Mouse (Mus musculus): ENCODE measurements around the gene Rnf224.
"Not testable (repeated sequence)": the region's sequence is repeated elsewhere in the genome, so short reads cannot be mapped to it uniquely, and the experiment has no call there.

Gene Rnf224

DNA sequence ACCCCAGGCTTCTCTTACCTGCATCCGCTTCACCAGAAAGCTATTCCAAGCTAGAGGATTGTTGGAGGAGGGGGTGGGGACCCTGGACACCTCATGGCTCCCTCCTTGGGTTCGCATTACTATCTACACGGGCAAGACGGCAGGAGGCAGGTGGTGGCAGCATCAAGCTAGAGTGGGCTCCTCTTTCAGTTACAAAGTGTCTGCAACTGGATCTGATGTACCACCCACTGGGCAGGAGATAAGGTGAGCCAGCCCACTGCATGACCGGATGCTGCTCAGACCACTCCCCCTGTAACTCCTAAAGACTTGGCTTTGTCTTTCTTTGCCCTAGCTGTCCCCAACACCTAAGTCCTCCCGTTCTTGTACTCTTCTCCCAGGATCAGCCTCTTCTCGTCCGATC is at the start of gene Rnf224:
Rnf224 (minus strand) TSS at position 174 of the 400 bp plus-strand sequence.
- no peak for DNase-seq (ENCODE audit: low spot score)

GRCm38 (mm10) chr2:25286314-25286713 is 49.7 kb upstream of the Rnf224 start:
- no peak for DNase-seq (ENCODE audit: low spot score)

DNA sequence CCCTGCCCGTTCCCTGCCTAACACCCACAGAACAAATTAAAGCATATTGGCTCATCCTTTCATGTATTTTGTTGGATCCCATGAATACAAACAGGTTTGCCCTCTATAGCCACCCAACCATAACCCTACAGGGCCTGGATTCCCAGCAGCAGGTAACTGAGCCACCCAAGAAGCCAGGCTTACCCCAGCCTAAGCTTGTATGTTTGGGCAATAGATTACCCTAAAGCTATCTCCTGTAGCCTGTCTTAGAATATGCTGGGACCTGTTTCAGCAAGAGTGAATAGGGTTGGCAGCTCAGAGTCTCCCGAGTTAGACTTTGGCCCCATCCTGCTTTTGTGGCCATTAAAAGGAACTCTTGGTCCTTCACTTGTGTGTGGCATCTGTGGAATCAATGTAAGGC is 49.0 kb upstream of the Rnf224 start:
- no peak for DNase-seq (ENCODE audit: low spot score)

- DNase-seq (ENCODE audit: low spot score), result no peak
These were observed 42.6 kb upstream of the Rnf224 start for GRCm38 (mm10) chr2:25278928-25279882.

DNA sequence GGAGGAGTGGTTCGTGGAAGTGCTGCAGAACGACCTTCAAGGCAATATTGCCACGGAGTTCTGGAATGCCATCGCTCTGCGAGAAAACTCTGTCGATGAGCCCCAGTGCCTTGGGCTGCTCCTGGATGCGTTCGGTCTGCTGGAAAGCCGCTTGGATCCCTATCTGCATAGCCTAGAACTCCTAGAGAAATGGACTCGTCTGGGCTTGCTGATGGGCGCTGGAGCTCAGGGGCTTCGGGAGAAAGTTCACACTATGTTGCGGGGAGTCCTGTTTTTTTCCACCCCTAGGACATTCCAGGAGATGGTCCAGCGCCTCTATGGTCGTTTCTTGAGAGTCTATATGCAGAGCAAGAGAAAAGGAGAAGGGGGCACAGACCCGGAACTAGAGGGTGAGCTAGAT is 36.4 kb upstream of the Rnf224 start:
- no peak for DNase-seq (ENCODE audit: low spot score)

DNA sequence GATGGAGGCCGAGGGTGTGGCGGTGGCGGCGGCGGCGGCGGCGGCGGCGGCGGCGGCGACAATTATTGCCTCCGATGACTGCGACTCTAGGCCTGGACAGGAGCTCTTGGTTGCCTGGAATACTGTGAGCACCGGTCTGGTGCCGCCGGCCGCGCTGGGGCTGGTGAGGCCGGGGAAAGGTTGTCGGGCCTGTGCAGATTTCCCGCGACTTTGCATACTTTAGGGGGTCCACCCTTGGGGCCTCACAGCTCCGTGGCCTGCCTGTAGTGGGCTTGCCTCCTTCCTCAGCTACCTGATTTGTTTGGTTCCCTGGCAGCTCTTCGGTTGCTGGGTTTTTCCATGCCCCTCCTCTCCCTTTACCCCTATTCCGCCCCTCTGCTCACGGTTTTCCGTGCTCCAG is 35.9 kb upstream of the Rnf224 start:
- no peak for DNase-seq (ENCODE audit: low spot score)

DNA sequence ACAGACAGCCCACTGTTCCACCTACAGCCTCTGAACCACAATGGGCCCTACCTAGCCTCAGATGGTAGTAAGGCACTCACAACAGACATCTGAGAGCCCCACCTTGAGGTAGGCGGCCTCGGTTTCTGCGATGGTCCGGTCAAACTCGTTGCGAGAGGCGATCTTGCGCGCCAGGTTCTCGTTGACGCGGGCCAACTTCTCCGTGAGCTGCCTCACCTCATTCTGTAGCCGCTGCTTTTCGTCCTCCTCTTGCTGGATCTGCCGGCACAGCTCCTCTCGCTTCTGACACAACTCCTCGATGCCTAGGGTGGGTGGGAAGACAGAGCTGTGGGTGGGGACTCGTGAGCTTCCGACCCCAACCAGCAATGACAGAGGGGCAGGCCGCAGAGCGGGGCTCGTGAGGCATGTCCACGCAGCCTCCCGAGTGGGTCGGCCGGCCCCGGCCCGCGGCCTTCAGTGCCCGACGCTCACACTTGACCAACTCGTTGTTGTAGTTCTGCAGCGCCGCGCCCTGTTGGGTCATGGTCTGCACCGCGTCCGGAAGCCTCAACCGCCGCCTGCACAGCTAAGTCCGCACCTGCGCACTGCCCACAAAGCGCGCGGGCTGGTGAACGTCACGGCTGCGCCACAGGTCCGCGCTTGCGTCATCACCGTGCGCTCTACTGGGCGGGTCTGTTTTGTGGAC is 35.4 kb upstream of the Rnf224 start, which contains the start of the genes Ssna1 and Anapc2:
Ssna1 (minus strand) TSS at position 612 of the 685 bp plus-strand sequence.
Anapc2 (plus strand) TSS at position 652 of the 685 bp plus-strand sequence.
- DNase-seq (ENCODE audit: low spot score), result peak; percentile 92

GRCm38 (mm10) chr2:25267746-25268309 is 31.2 kb upstream of the Rnf224 start:
- DNase-seq (ENCODE audit: low spot score), result no peak

DNA sequence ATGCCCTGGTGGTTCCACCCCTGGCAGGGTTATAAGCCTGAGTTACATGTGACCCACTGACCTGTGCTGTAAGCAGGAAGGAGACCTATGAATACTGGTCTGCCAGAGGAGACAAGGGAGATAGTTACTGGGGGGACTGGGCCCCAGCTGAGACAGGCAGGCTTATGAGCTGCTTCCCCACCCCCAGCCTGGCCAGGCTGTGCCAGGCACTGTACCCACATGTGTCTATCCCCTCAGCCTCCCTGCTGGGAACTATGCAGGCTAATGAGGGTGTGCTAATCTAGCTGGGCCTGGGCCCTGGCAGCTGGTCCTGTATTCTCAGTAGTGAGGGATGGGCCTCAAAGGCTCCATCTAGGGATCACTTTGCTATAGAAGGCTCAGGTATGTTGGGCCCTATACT is 30.7 kb upstream of the Rnf224 start:
- DNase-seq (ENCODE audit: low spot score), result no peak

- no peak for DNase-seq (ENCODE audit: low spot score)
These were observed 30.1 kb upstream of the Rnf224 start for GRCm38 (mm10) chr2:25266720-25267119.

- no peak for DNase-seq (ENCODE audit: low spot score)
These were observed 29.5 kb upstream of the Rnf224 start for GRCm38 (mm10) chr2:25265897-25266656.

DNA sequence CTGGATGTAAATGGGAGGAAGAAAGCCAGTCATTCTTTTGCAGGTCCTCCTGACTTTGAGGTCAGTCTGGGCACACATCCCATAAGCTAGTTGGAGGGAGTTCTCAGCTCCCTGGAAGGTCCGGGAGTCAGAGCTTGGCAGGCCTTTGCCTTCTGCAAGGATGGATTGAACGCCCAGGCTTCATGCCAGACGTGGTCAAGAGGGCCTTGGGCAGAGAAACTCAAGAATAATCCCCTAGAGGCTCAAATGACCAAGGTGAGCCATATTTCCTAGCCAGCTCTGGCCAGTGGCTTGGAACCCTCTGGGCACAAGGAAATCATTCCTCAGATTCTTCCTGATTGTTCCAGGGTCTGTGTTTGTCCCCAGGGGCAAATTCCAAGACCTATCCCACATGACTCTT is 28.3 kb upstream of the Rnf224 start:
- DNase-seq (ENCODE audit: low spot score), result no peak

DNA sequence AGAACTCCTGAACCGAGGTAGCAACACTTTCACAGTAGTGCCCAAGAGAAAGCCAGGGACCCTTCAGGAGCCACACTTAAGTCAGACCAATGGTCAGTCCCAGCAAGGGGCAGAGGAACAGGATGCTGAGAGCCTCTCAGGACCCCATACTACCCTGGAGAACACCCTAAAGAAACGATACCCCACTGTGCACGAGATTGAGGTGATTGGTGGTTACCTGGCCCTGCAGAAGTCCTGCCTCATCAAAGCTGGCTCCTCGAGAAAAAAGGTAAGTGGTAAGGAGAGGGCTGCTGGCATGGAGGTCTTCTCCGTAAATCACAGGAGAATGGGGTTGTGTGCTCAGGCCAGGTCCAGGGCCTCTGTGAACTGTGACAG is 27.7 kb upstream of the Rnf224 start:
- DNase-seq (ENCODE audit: low spot score), result no peak

- no peak for DNase-seq (ENCODE audit: low spot score)
These were observed 27.2 kb upstream of the Rnf224 start for GRCm38 (mm10) chr2:25263623-25264285.

DNA sequence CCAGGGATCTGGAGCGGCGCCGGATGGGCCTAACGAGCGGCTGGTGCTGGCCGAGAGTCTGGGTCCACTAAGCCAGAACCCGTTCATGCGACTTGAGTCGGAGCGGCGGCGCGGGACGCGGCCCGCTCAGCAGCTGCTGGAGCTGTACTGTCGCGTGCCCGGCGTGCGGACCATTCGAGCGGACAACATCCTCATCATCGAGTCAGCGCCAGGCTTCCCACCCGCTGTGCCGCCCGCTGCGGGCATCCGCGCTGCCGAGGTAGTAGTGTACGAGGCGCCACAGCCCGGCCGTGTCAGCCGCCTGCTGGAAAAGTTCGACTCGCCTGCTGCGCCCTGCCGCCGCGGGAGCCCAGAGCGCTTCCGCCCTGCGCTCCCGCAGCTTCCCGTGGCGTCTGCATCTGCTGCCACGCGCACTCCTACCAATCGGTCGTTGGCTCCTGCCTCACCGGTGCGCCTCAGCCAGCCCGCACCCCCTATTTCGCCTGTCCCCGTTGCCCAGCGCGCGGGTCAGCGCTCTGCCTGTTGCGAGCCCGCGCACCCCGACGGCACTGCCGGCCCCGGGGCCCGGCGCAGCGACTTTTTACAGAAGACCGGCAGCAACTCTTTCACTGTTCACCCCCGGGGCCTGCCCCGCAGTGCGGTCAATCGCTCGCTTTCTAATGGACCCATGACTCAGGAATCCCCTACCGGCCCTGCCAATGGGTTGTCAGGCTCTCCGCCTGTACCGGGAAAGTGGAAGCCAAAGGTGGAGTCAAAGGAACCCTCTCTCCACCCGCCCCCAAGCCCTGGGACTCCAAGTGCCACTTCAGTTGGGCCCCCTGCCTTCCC is 26.4 kb upstream of the Rnf224 start:
- no peak for DNase-seq (ENCODE audit: low spot score)

- peak; percentile 95 for DNase-seq (ENCODE audit: low spot score)
These were observed 25.7 kb upstream of the Rnf224 start, which contains the start of gene Tprn for GRCm38 (mm10) chr2:25262291-25262767. Gene Tprn (plus strand): TSS chr2:25262618.

DNA sequence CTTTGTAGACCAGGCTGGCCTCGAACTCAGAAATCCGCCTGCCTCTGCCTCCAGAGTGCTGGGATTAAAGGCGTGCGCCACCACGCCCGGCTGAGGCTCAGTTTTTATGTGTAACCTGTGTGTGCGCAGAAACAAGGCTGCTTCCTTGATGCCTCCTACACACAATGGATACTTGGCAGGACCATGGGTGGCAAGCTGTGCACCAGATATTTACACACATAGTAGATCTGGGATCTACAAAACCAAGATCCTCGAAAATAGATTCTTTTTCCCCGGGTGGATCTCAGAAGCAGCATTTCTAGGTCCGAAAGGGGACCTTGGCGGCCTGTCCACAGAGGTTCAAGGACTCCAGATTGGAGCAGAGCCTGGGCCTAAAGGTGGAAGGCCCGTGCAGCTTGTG is 25.3 kb upstream of the Rnf224 start:
- no peak for DNase-seq (ENCODE audit: low spot score)

DNA sequence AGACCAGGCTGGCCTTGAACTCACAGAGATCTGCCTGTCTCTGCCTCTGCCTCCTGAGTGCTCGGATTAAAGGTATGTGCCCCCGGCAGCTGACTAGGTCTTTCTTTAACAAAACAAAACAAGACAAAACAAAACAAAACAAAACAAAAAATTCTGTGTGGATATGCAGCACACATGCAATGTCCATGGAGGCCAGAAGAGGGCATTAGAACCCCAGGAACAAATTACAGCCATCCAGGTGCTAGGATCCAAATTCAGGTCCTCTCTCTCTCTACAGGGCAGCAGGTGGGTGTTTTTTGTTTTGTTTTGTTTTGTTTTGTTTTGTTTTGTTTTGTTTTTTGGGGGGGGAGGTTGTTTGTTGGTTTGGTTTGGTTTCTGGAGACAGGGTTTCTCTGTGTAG is 22.3 kb upstream of the Rnf224 start:
- no peak for DNase-seq (ENCODE audit: low spot score)

DNA sequence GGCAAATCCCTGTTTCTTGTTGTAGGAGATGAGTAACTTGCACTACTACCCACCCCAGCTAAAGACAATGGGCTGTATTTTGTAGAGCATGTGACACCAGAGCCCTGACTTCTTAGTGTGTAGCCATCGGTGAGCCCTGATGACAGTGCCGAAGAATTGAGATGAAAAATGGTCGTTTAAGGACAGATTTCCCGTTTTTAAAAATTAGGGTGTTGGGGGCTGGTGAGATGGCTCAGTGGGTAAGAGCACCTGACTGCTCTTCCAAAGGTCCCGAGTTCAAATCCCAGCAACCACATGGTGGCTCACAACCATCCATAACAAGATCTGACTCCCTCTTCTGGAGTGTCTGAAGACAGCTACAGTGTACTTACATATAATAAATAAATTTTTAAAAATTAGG is 20.7 kb upstream of the Rnf224 start:
- DNase-seq (ENCODE audit: low spot score), result not testable (repeated sequence)

GRCm38 (mm10) chr2:25256443-25257109 is 20.0 kb upstream of the Rnf224 start:
- not testable (repeated sequence) for DNase-seq (ENCODE audit: low spot score)
